Mouse (Mus musculus): ENCODE results near the gene Plch2. TPM values are rescaled to one million over a fixed set of nuclear protein-coding genes. Genes with fewer than 3 reads are reported as not detected.

Plch2 gene
- total RNA-seq, 2 experiments from 2014 or later: 0.04 TPM; not detected in 1

DNA sequence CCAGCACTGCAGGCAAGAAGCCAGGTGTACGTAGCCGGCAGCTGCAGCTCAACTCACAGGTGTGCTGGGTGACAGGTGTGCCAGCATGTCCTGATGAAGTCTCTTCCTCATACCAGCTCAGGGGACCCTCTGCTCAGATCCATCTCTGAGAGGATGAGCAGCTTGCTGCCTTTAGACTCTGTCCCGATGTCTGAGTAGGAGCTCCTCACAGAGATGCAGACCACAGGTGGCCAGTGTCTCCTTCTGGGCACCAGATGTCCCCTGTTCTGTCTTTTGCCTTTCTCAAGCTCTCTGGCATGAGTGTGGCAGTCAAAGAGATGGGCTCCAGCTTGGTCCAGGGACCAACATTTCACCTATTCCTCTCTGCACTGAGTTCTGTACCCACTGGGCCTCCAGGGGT is 48.9 kb downstream of the Plch2 start:
- DNase-seq: no peak
- intact Hi-C loops (cut with DNase I; ENCODE audit: low total_unique reads): no loop called here

DNA sequence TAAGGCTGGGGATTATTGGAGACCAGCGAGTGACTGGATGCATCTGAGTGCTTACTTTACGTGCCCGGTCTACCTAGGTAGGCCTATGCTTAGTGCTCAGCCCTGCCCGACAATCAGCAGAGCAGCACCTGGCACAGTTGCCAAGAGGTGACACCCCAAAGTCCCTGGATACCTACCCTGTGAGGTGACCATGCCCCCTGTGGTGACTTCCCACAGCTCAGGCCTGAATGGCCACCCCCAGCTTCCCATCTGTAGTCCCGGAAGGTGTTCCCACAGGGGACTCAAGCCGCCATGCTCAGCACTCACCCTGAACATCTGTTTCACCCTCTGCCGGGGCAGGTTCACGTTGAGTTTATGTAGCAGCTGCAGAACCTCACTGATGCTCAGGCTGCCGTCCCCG is 50.3 kb downstream of the Plch2 start:
- DNase-seq: no peak
- intact Hi-C loops (cut with DNase I; ENCODE audit: low total_unique reads): no loop called here

DNA sequence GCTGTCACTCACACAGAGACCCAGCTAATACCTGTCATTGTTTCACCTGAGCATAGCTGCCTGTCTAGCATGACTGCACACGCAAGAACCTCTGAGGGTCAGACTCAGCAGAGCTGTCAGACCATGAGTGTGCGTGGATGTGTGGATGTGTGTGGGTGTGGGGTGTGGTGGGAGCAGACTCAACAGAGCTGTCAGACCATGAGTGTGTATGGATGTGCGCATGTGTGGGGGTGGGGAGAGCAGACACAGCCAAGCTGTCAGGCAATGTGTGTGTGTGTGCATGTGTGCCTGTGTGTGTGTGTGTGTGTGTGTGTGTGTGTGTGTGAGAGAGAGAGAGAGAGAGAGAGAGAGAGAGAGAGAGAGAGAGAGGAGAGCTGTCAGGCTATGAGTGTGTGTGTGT is 51.3 kb downstream of the Plch2 start:
- intact Hi-C loops (cut with DNase I; ENCODE audit: low total_unique reads): no loop called here

DNA sequence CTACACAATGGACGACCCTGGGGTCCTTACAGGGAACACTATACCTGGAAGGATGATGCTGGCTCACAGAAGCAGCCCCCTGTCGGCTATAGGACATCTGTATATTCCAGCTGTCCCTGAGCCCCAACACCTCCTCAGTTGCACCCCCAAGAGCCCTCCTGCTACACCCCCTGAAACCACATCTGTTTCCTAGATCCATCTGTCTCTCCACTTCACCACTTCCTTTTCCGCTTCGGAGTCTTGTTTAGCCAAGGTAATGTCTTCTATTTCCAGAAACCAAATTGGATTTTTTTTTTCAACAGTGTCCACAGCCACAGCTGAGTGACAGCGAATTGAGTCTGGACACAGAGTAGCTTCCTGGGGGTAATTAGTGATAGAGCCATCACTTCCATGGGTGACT is 57.2 kb downstream of the Plch2 start:
- DNase-seq: no peak
- intact Hi-C loops (cut with DNase I; ENCODE audit: low total_unique reads): no loop called here

More for the DNA sequence above, 51.3 kb downstream of the Plch2 start:
- no peak for DNase-seq

DNA sequence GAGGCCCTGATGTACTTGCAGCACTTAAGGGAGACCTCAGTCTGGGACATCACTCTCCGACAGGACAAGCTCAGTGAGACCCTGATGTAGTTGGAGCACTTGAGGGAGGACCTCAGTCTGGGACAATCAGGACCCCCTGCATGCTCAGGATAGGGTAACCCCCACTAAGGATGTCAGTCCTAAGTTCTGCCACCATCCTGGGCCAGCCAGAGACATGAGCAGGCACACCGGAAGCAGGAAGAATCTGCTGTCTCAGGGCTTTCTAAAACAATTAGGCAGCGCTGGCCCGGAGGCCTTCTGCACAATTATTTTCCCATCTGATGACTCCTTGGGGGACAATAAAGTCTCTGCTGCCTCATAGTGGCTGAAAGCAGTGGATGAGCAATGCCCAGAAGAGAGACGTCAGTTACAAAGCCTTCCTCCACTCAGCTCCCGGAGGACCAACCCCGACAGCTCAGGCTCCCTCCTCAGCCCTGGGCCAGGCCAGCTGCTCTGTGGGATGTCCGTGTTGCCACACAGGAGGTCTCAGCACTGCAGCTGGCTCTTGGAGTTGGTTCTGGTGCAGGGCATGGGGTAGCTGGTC is 59.9 kb downstream of the Plch2 start:
- DNase-seq: peak; percentile 59
- intact Hi-C loops (cut with DNase I; ENCODE audit: low total_unique reads): no loop called here

DNA sequence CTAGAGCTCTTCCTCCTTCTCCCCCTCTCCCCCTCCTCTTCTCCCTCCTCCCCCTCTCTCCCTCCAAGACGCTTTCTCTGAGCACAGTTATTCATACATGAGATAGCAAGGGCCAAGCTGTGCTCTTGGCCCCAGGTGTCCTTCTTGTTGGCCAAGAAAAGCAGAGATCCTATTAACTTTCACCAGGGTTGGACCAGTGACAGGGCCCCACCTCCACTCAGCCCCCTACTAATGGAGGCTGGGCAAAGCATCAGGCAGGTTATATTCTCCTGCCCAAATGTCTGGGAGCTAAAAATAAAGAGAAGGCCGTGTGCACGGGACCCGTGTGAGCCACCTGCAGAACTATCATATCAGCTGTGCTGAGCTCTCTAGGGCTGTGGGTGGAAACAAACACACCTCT is 61.7 kb downstream of the Plch2 start:
- DNase-seq: no peak
- intact Hi-C loops (cut with DNase I; ENCODE audit: low total_unique reads): no loop called here

DNA sequence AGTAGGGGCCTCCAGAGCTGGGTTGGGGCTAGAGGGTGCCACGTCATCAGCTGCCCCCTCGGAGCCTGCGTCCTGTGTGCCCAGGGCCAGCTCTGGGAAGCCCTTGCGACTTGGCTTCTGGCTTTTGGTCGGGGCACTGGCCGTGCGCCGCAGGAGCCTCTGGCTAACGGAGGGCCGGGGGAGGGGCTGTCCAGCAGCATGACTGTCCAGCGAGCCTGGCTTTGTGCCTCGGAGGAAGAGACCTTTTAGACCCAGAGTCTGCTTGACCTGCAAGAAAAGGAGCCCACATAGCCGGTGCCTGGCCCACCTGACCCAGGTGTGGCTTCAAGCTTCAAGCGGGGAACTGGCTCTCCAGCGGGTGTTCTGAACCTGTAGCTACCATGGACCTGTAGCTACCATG is 69.8 kb downstream of the Plch2 start:
- intact Hi-C loops (cut with DNase I; ENCODE audit: low total_unique reads): loop anchor here (5.0 kb wide), 1 partner anchor 76 kb away; no protein-coding TSS in a partner anchor
- no peak for DNase-seq

DNA sequence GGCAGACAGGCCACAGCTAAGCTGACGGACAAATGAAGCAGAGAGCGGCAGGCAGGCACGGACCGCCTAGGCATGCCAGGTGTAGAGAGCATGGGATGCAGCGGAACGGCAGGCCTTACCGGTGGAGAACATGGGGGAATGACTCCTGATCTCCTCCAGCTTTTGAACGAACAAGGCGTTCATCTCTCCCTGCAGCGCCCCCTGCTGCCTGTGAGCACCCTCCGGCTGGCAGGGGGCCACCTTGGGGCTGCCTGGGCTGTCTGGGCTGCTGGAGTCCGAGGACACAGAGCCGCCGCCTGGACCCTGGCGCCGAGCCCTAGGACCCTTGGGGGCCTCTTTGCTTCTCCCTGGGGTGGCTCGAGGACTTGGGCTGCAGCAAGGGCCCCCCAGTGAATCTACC is 70.5 kb downstream of the Plch2 start:
- DNase-seq: peak; percentile 88
- intact Hi-C loops (cut with DNase I; ENCODE audit: low total_unique reads): loop anchor here (5.0 kb wide), 1 partner anchor 76 kb away; no protein-coding TSS in a partner anchor

DNA sequence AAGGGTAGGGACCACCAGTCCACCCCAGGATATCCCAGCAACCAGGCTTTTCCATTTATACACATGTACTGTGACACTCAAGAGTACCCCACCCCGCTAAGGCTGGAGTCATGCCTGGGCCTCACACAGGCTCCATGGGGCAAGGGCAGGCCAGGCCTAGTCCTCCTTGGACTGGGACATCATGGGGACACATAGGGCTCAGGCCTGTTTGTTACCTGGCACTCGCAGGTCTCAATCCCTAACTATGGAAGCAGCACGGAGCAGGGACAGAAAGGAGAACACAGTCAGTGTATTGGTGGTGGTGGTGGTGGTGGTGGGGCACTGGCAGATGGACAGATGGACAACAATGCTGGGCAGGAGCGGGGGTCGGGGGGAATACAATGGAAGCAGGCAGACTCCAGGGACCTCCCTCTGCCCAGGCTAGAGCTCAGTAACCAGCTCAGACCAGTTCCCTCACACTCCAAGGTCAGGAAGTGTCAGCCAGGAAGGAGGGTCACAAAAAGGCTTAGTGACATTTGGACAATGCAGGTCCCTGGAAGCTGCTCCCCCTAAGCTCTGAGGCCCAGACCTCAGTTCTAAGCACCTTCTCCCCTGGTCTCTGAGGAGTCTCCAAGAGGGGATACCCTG is 71.3 kb downstream of the Plch2 start:
- no peak for DNase-seq
- intact Hi-C loops (cut with DNase I; ENCODE audit: low total_unique reads): loop anchor here (5.0 kb wide), 1 partner anchor 77 kb away; no protein-coding TSS in a partner anchor

DNA sequence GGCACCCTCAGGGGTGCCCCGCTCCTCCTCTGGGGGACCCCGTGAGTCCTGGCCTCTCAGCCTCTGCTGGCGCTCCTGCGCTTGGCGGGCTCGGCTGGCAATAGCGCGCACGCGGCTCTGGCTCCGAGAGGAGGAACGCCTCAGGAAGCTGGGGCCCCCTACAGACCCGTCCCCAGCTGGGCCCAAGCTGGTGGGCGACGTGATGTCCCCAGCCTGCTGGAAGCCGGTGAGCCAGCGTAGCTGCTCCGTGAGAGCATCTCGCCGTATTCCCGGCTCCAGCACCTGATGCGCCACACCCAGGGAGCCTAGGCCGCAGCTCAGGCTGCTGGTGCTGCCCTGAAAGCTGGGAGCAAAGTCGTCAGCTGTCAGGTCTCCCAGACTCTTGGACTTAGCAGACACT is 72.8 kb downstream of the Plch2 start:
- intact Hi-C loops (cut with DNase I; ENCODE audit: low total_unique reads): no loop called here
- no peak for DNase-seq

DNA sequence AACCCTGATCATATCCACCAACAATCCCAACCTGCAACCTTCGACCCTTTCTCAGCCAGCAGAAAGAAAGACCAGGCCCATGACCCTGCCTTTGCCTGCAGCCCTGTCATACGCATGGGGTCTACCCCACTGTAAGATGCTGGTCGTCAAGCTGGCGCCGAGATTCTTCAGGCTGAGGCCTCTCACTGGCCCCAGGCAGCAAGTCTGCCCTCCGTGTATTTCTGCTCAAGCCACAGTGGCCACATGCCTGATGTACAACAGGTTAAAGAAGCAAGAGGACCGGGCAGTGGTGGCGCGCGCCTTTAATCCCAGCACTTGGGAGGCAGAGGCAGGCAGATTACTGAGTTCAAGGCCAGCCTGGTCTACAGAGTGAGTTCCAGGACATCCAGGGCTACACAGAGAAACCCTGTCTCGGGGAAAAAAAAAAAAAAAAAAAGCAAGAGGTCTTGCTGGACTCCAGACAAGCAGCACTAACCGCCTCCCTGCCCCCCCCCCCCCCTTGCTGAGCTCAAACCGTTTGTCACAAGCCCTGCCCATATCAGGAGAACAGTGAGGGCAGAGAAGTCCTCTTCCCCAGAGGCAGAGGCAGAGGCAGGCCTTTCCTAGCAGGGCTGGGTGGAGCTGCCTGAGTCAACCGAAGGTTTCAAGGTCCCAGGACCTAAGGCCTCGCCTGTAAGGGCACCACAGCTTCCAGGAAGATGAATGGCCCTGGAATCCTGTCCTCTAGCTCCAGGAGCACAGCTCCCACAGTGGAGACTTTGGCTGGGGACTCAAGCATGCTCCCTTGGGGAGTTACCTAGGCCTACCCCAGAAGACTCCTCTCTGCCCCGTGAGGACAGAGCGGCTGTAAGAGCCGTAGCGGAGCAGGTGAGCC is 74.1 kb downstream of the Plch2 start:
- intact Hi-C loops (cut with DNase I; ENCODE audit: low total_unique reads): no loop called here
- no peak for DNase-seq

DNA sequence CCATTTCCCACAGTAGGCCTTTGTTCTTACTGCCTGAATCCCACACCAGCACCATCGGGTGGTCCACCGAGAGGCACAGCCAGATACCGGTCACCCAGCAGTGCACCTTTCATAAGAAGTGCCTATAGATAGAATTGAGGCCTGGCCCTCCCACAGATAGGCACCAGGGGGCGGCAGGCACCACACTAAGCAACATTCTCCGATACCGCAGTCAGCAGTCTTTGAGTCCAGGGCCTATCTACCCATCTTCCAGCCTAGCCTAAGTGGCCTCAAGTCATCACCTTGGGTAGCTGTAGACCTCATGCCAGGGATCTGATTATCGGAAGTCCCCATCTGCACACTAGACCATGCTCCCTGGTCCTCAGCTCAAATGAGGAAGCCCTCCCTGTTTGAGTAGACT is 75.1 kb downstream of the Plch2 start:
- no peak for DNase-seq

DNA sequence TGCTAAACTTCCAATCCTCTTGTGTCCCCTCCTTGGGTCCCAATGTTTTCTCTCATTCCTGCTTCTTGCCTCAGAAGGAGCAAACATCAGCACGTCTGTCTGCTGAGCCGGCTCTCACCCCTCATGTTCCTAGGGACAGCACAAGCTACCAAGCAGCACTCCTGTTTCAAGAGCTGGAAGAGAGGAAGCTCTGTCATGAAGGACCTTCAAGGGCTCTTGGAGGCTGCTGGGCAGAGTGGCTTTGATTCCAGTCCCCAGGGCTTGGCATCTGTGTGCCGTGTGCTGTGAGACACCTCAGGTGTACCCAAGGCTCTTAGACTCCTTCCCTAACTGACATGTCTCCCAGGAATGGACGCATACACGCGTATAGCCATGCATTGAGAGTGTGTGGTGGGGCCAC is 75.5 kb downstream of the Plch2 start:
- no peak for DNase-seq
- intact Hi-C loops (cut with DNase I; ENCODE audit: low total_unique reads): no loop called here

More for the DNA sequence above, 75.1 kb downstream of the Plch2 start:
- intact Hi-C loops (cut with DNase I; ENCODE audit: low total_unique reads): no loop called here

DNA sequence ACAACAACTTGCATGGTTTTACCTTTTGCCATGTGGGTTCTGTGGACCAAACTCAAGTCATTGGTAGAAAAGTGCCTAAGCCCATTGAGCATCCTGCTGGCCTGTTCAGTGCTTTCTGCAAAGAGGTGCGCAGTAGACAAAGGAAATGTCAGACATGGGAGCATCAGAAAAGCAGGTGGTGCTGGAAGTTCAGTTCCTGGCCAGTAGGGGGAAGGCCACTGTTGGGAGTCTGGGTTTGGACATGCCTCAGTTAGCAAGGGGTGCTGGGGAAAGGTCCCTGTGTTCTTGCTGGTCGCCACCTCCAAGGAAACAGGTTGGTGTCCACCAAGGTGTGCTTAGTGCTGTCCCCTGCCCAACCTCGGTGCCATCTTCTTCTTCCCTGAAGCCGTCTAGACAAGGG is 76.5 kb downstream of the Plch2 start:
- DNase-seq: no peak
- intact Hi-C loops (cut with DNase I; ENCODE audit: low total_unique reads): no loop called here

DNA sequence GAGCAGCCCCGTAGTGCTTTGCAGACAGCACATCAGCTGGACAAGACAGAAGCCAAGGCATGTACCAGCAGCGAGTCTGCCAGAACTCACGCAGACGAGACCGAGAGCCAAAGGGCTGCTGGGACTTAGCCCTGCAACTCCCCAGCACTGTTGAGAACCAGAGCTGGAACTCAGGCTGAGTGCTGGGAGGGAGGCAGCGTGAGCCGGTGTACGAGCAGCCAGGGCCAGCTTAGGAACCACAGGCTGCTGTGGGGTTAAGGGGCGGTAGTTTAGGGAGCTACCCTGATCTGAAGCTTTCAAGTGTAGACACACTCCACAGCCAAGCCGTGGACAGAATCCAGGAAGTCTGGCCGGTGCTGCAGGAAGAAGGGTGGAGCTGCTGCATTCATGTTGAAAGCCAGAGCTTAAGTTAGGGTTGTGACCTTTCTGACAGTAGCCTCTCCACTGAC is 82.4 kb downstream of the Plch2 start:
- peak; percentile 67 for DNase-seq
- intact Hi-C loops (cut with DNase I; ENCODE audit: low total_unique reads): no loop called here

DNA sequence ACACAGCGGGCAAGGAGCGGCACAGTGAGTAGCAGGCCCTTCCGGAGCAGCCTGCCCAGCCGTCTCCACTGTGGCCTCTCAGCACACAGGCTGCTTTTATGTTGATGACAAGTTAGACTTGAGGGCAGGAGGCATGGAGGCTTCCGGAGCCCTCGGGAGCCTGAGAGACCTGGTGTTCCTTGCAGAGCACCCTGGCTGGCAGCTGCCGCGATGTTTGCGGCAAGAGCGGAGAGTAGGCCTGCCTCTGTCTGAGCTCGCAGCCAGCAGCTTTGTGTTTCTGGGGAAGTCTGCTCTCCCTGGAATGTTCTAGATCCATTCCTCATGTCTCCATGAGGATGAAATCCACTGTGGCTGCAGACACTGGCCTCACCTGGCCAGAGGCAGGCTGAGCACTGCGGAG is 84.0 kb downstream of the Plch2 start:
- no peak for DNase-seq
- intact Hi-C loops (cut with DNase I; ENCODE audit: low total_unique reads): no loop called here

DNA sequence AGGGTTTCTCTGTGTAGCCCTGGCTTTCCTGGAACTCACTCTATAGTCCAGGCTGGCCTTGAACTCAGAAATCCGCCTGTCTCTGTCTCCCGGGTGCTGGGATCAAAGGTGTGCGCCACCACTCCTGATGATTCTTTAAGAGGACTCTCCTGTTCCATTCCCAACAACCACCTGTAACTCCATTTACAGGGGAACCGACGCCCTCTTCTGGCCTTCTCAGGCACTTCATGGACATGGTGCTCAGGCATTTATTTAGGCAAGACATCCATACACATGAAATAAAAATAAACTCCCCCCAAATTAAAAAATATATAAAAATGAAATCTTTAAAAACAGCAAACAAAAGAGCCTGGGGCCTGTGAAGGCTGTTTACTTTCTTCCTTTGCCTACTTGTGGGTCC is 89.4 kb downstream of the Plch2 start:
- DNase-seq: no peak
- intact Hi-C loops (cut with DNase I; ENCODE audit: low total_unique reads): no loop called here

DNA sequence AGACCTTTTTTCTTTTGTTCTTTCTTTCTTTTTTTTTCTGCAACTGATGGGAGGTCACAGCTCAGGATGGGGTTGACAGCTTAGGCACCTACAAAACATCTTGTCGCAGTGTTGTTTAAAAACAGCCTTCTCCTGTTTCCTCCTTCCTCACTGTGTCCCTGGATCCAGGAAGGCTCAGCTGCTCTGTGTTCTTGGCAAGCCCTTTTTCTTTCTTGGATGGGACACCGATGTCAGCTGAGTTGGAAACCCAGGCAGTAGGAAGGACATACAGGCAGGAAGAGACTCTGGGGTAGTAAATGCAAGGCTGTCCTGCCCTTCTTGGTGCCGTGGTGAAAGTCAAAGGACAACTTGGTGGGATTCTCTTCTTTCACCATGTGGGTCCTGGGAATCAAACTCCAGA is 90.7 kb downstream of the Plch2 start:
- intact Hi-C loops (cut with DNase I; ENCODE audit: low total_unique reads): no loop called here
- no peak for DNase-seq

DNA sequence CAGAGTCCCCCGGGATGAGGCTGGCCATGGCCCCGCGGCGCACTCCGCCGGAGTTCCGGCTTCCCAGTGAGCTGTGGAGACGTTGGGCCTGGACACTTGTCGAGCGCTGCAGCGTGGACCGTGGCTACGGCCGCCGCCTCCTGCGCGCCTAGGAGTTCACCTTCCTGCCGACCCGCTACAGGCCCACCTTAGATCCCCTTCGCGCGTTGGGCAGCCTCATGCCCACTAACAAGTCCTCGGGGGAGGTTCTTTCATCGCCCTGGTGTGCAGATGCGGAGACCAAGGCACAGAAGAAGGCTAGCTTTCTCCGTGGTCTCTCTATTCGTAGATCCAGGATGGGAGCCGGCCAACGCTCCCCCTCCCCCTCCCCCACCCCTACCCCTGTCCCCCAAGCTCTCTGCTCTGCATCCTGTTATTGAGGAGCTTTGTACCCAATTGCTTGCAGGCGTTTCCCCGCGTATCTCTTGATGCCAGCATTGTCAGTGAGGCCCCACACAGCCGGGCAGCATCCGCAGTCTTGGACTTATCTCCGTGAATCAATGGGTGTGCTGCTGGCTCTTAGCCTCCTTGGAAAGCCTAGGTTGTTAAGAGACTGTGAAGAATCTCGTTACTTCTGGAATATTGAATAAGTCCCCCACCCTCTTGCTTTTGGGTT is 91.9 kb downstream of the Plch2 start:
- intact Hi-C loops (cut with DNase I; ENCODE audit: low total_unique reads): no loop called here
- no peak for DNase-seq

Data from gastrocnemius, postnatal 14 days (tissue).